In genomic region chr19:38054720-38055192, GRCm38 (mm10) we compare ENCODE assay signal across 8 mouse cellular contexts. TPM values are rescaled to one million over a fixed set of nuclear protein-coding genes. Genes with fewer than 3 reads are reported as not detected.
DNase-seq lines count a peak whose midpoint lies in the region; ATAC-seq and TF ChIP-seq lines count a peak whose summit lies in the region.

Gene Cep55 (plus strand): TSS chr19:38055011.

- no peaks in the 10 kb centered on the region for H3K9me3 ChIP-seq in hindbrain, embryonic 16.5 days (ENCODE audit: control insufficient read depth, low read length)
- H3K9me3 ChIP-seq in megakaryocyte, embryonic 14.5 days: no peaks in the 10 kb centered on the region

- peak within 1 kb of the TSS; percentile 81 for H3K4me3 ChIP-seq in hindbrain, embryonic 16.5 days (ENCODE audit: low read length)
- peak within 1 kb of the TSS; percentile 64 for H3K4me3 ChIP-seq in left cerebral cortex, adult 2 months
- H3K4me3 ChIP-seq in megakaryocyte, embryonic 14.5 days (replicated peaks): peak within 1 kb of the TSS; percentile 96

- H3K4me1 ChIP-seq in hindbrain, embryonic 16.5 days (ENCODE audit: control insufficient read depth, insufficient read depth, low read depth, low read length): peaks cover 8% of the 10 kb centered on the region
- H3K4me1 ChIP-seq in megakaryocyte, embryonic 14.5 days: peaks cover 23% of the 10 kb centered on the region

- peak; percentile 98 for ATAC-seq in hindbrain, embryonic 16.5 days

- TF ChIP-seq CTCF in left cerebral cortex, adult 2 months (IDR thresholded peaks at IDR 0.05): no peak

- no peaks in the 10 kb centered on the region for H3K27me3 ChIP-seq in hindbrain, embryonic 16.5 days (replicated peaks; ENCODE audit: control insufficient read depth, insufficient read depth, low read length)
- peaks cover 9% of the 10 kb centered on the region for H3K27me3 ChIP-seq in megakaryocyte, embryonic 14.5 days (replicated peaks)

- peak within 1 kb of the TSS; percentile 90 for H3K4me2 ChIP-seq in hindbrain, embryonic 16.5 days (ENCODE audit: low read length)

- intact Hi-C loops in left cerebral cortex, adult 2 months (cut with DNase I): loop anchor here (1.0 to 10.0 kb wide), 5 partner anchors 24 to 350 kb away; no protein-coding TSS in a partner anchor

- WGBS in hindbrain, embryonic 16.5 days: 0% methylated on average over 35 of the region's 36 CpGs

- H3K27ac ChIP-seq in hindbrain, embryonic 16.5 days (ENCODE audit: low read depth, low read length): no peak within 1 kb of the TSS
- H3K27ac ChIP-seq in left cerebral cortex, adult 2 months: peak within 1 kb of the TSS; percentile 61

- H3K36me3 ChIP-seq in hindbrain, embryonic 16.5 days (ENCODE audit: control insufficient read depth, insufficient read depth, low read length): no peaks in the 10 kb centered on the region
- H3K36me3 ChIP-seq in megakaryocyte, embryonic 14.5 days (replicated peaks; ENCODE audit: low read length): peaks cover 25% of the 10 kb centered on the region

- peak; percentile 95 for DNase-seq in T-cell, adult 2 months (ENCODE audit: low spot score)
- peak; percentile 91 to 94 for DNase-seq in cerebellum, postnatal 36 days
- DNase-seq in gastrocnemius, adult 18-20 months (ENCODE audit: low spot score): peak; percentile 96
- peak; percentile 90 to 91 for DNase-seq in left cerebral cortex, adult 2 months (ENCODE audit: extremely low spot score in 1 of 2, low spot score in 2 of 2)
- peak; percentile 96 to 97 for DNase-seq in right cerebral cortex, postnatal 10 days (ENCODE audit: low spot score in 2 of 2)
- peak; percentile 93 for DNase-seq in urinary bladder, postnatal 25 days (ENCODE audit: low spot score)

- peak within 1 kb of the TSS; percentile 63 for H3K9ac ChIP-seq in hindbrain, embryonic 16.5 days (ENCODE audit: low read depth, low read length)

RNA-seq across cellular contexts. Expression of gene Cep55, which starts in this region (rescaled TPM):
- total RNA-seq in gastrocnemius, adult 18-20 months (2021): not detected
- 5.4 and 6.5 TPM in 2 replicates for polyA plus RNA-seq in hindbrain, embryonic 16.5 days (2015; fragmentation: Nextera tagmentation; extraction: Ambion mirVana)
- total RNA-seq in left cerebral cortex, adult 2 months (2021): under 1 TPM; 0.35 to 0.38 TPM
- 3.4 TPM in 1 of 2 replicates, not detected in the other for polyA plus RNA-seq in megakaryocyte, embryonic 14.5 days (2012; ENCODE audit: insufficient read depth, low replicate concordance)

Comparison
In these comparisons a context has a peak if more than half of its experiments do, and no peak if none do; other contexts are left out.
1. Peak in DNase-seq in gastrocnemius, adult 18-20 months; RNA of the gene not detected or under 1 TPM.
2. Peak in DNase-seq, H3K4me3 ChIP-seq and H3K27ac ChIP-seq in left cerebral cortex, adult 2 months; RNA of the gene not detected or under 1 TPM.